Mouse (Mus musculus): ENCODE data around the gene 1700001L19Rik.

DNA sequence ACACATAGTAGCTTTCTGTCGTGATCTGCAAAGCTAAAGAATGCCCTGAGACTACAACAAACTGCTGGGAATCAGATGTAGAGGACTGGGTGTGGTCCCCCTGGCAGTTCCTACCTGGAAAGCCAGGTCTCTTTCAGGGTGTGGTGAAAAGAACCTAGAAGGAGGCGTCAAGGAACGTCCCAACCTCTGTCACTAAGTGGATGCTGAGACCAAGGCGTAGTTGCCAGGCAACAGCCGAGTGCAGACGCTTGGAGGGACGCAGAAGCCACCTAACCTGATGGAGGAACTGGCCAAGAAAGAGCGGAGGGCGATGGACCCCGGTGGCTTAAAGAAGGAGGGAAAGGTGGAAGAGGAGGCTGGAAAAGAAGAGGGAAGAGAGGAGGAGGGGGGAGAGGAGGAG is at the start of gene 1700001L19Rik:
- TF ChIP-seq TAL1 (IDR thresholded peaks at IDR 0.05; ENCODE audit: low read length) (no peak), GATA1 (IDR thresholded peaks at IDR 0.05; ENCODE audit: low read length) (no peak)

Measured in erythroblast, embryonic 14.5 days (primary cell).